Mouse (Mus musculus): ENCODE measurements around the gene Rin2.

- TF ChIP-seq EP300 (IDR thresholded peaks at IDR 0.05; ENCODE audit: low read length): no peak
- no peak for TF ChIP-seq CTCF (conservative IDR thresholded peaks at IDR 0.05 in 1 of 2, IDR thresholded peaks at IDR 0.05 in 1 of 2; ENCODE audit: low read depth in 2 of 2, low read length in 2 of 2)
- TF ChIP-seq ZC3H11A (IDR thresholded peaks at IDR 0.05; ENCODE audit: low read depth, low read length): no peak
- TF ChIP-seq TCF12 (IDR thresholded peaks at IDR 0.05; ENCODE audit: low read depth, low read length): no peak
- no peak for TF ChIP-seq POLR2A (IDR thresholded peaks at IDR 0.05; ENCODE audit: low read depth, low read length)
- TF ChIP-seq KAT2A (IDR thresholded peaks at IDR 0.05; ENCODE audit: insufficient replicate concordance, low read length): no peak
- TF ChIP-seq ZKSCAN1 (IDR thresholded peaks at IDR 0.05; ENCODE audit: borderline replicate concordance, low read depth, low read length): no peak
Measured at GRCm38 (mm10) chr2:145890571-145890970, 215.6 kb downstream of the Rin2 start.
